Mouse (Mus musculus) C2C12 (cell line): ENCODE measurements around the gene Cdc16.
A peak's percentile ranks its signal among the peaks of the same experiment; 100 is the strongest.

Source experiments
- CTCF ChIP-seq: IDR thresholded peaks from one replicate; pipeline ENCODE4 v1.5.1; 2011; ENCODE audit not compliant: control insufficient read depth, insufficient read depth, insufficient read length
- FOSL1 ChIP-seq: IDR thresholded peaks from one replicate; pipeline ENCODE4 v1.8.0; 2011; ENCODE audit warnings: mild to moderate bottlenecking, low read length; ENCODE audit not compliant: poor library complexity, insufficient read depth, severe bottlenecking
- MAX ChIP-seq: IDR thresholded peaks from one replicate; pipeline ENCODE4 v1.6.1; 2011; ENCODE audit warnings: mild to moderate bottlenecking, control low read depth
- MYOD1 ChIP-seq: IDR thresholded peaks from one replicate; pipeline ENCODE4 v1.6.1; 2011; ENCODE audit warnings: low read depth; ENCODE audit not compliant: control insufficient read depth, insufficient read length
- MYOG ChIP-seq: IDR thresholded peaks from one replicate; pipeline ENCODE4 v1.6.1; 2011; ENCODE audit not compliant: control insufficient read depth, insufficient read length; ENCODE audit errors: extremely low read depth
- USF1 ChIP-seq: IDR thresholded peaks from one replicate; pipeline ENCODE4 v1.6.1; 2011; ENCODE audit warnings: low read depth, mild to moderate bottlenecking, control low read depth, moderate library complexity

DNA sequence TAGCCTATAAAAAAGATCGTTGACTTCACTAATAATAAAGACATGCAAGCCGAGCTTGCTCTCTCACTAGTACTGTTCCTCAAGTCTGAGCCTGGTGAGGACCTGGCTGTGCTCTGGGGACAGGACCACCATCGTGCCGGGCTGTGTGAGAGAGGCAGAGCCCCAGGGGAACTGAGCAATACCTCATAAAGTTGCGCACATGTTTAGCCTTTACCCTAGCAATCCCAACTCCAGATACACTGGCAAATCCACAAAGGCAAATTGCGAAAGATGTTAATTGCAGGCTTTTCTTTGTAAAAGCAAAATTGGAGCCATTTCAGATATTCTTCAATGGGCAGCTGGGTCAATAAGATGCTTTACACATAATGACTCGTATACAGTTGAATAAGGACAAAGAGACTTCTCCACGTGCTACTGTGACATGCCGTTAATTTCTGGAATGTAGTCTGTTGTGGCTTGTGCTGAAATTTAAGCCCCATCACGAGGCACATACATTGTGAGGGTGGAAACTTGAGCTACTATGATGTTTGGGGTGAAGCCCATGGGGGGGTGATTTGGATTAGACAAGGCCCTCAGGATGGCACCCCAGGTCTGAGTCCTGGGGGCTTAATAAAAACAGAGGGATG is 29.9 kb upstream of the Cdc16 start:
- TF ChIP-seq CTCF: no peak
- TF ChIP-seq MYOG: no peak
- TF ChIP-seq MYOD1: no peak
- peak; percentile 89 for TF ChIP-seq MAX
- TF ChIP-seq USF1: peak; percentile 44
- no peak for TF ChIP-seq FOSL1
